Mouse (Mus musculus): Measurements from ENCODE around the gene A3galt2. TPM values are rescaled to one million over a fixed set of nuclear protein-coding genes. Genes with fewer than 3 reads are reported as not detected.

A3galt2 gene
- polyA plus RNA-seq, 1 experiment from 2014 or later = 0.10 TPM

Other genes starting within 250 kb of the A3galt2 start
- gene Zscan20, start 145.3 kb upstream of the A3galt2 start, polyA plus RNA-seq (2016; fragmentation: Nextera tagmentation; extraction: Ambion mirVana) = 6.1 and 8.2 TPM in 2 replicates
- gene Tlr12, start 136.7 kb upstream of the A3galt2 start, polyA plus RNA-seq (2016; fragmentation: Nextera tagmentation; extraction: Ambion mirVana) = 0.72 and 0.80 TPM in 2 replicates
- gene Phc2, start 100.7 kb upstream of the A3galt2 start, polyA plus RNA-seq (2016; fragmentation: Nextera tagmentation; extraction: Ambion mirVana) = 20.8 and 30.0 TPM in 2 replicates
- 36.5 and 37.9 TPM in 2 replicates for gene Zfp362, start 50.7 kb downstream of the A3galt2 start, polyA plus RNA-seq (2016; fragmentation: Nextera tagmentation; extraction: Ambion mirVana)
- 7.6 and 10.0 TPM in 2 replicates for gene Trim62, start 128.2 kb downstream of the A3galt2 start, polyA plus RNA-seq (2016; fragmentation: Nextera tagmentation; extraction: Ambion mirVana)
- gene Azin2, start 207.1 kb downstream of the A3galt2 start, polyA plus RNA-seq (2016; fragmentation: Nextera tagmentation; extraction: Ambion mirVana) = 11.1 and 14.9 TPM in 2 replicates
- gene Ak2, start 236.6 kb downstream of the A3galt2 start, polyA plus RNA-seq (2016; fragmentation: Nextera tagmentation; extraction: Ambion mirVana) = 187 and 205 TPM in 2 replicates